Mouse (Mus musculus) MEL (cell line): Measurements from ENCODE around the gene Ankrd34a. TPM values are rescaled to one million over a fixed set of nuclear protein-coding genes. Genes with fewer than 3 reads are reported as not detected.

ENCODE experiments used
- DNase-seq: peaks from one replicate; pipeline ENCODE4 v3.0.0; 2011; ENCODE audit warnings: low read depth, low spot score
- H3K27ac ChIP-seq: 2 replicates; pipeline ENCODE4 v1.5.1; 2012; ENCODE audit warnings: low read depth, mild to moderate bottlenecking, control low read depth, low read length, moderate library complexity; ENCODE audit not compliant: control insufficient read depth
- H3K27me3 ChIP-seq, 2 experiments: fragments of 150-350 bp in 1 of 2; sonication (generic) in 1 of 2; 2 replicates each; pipeline ENCODE4 v1.6.1; 2012; ENCODE audit warnings: low read length in 2 of 2, mild to moderate bottlenecking in 2 of 2, improper control_type of control experiment in 1 of 2, moderate library complexity in 1 of 2; ENCODE audit not compliant: insufficient read depth in 2 of 2, control insufficient read depth in 1 of 2
- H3K36me3 ChIP-seq, 2 experiments: 2 replicates each; pipeline ENCODE4 v1.6.1; 2012 to 2014; ENCODE audit warnings: low read length in 2 of 2, improper control_type of control experiment in 1 of 2, inconsistent platforms in 1 of 2, mild to moderate bottlenecking in 1 of 2; ENCODE audit not compliant: insufficient read depth in 2 of 2, control insufficient read depth in 1 of 2
- H3K4me1 ChIP-seq, 2 experiments: fragments of 150-350 bp in 1 of 2; sonication (generic) in 1 of 2; 2 replicates each; pipeline ENCODE4 v1.6.1; 2012; ENCODE audit warnings: low read length in 2 of 2, improper control_type of control experiment in 1 of 2, mild to moderate bottlenecking in 1 of 2; ENCODE audit not compliant: insufficient read depth in 2 of 2, control insufficient read depth in 1 of 2
- H3K4me3 ChIP-seq, 2 experiments: fragments of 150-350 bp in 1 of 2; sonication (generic) in 1 of 2; 2 replicates each; pipeline ENCODE4 v1.5.1; 2012; ENCODE audit warnings: low read depth in 2 of 2, low read length in 2 of 2, mild to moderate bottlenecking in 2 of 2, moderate library complexity in 2 of 2, control low read depth in 1 of 2, improper control_type of control experiment in 1 of 2; ENCODE audit not compliant: control insufficient read depth in 1 of 2, insufficient read depth in 1 of 2
- H3K79me2 ChIP-seq: 2 replicates; pipeline ENCODE4 v1.6.1; 2012; ENCODE audit warnings: mild to moderate bottlenecking, low read length, moderate library complexity; ENCODE audit not compliant: control insufficient read depth, poor library complexity, insufficient read depth
- H3K9ac ChIP-seq: 2 replicates; pipeline ENCODE4 v1.6.1; 2012; ENCODE audit warnings: low read depth, mild to moderate bottlenecking, control low read depth, low read length, moderate library complexity; ENCODE audit not compliant: control insufficient read depth, poor library complexity, severe bottlenecking
- H3K9me3 ChIP-seq: fragments of 150-350 bp; sonication (generic); replicated peaks from 2 replicates; pipeline ENCODE4 v1.6.1; 2012; ENCODE audit warnings: mild to moderate bottlenecking, low read length, improper control_type of control experiment, moderate library complexity; ENCODE audit not compliant: insufficient read depth
- CHD2 ChIP-seq: IDR thresholded peaks from 2 replicates; pipeline ENCODE4 v1.6.1; 2011; ENCODE audit warnings: low read length, improper control_type of control experiment
- CTCF ChIP-seq, 3 experiments: IDR thresholded peaks in 2 of 3; conservative IDR thresholded peaks in 1 of 3; 2 replicates each; pipeline ENCODE4 v1.5.1; 2011 to 2012; ENCODE audit warnings: low read length in 3 of 3, low read depth in 2 of 3, mild to moderate bottlenecking in 2 of 3, improper control_type of control experiment in 1 of 3, inconsistent platforms in 1 of 3, mixed read lengths in 1 of 3, moderate library complexity in 1 of 3; ENCODE audit not compliant: control insufficient read depth in 1 of 3, insufficient read depth in 1 of 3, poor library complexity in 1 of 3, severe bottlenecking in 1 of 3
- ELF1 ChIP-seq: IDR thresholded peaks from 2 replicates; pipeline ENCODE4 v1.6.1; 2014; ENCODE audit warnings: low read depth, mild to moderate bottlenecking, inconsistent platforms, low read length, improper control_type of control experiment, moderate library complexity
- EP300 ChIP-seq, 2 experiments: IDR thresholded peaks; 2 replicates each; pipeline ENCODE4 v1.6.1; 2011; ENCODE audit warnings: improper control_type of control experiment in 2 of 2, low read length in 2 of 2, low read depth in 1 of 2, mild to moderate bottlenecking in 1 of 2
- ETS1 ChIP-seq: IDR thresholded peaks from 2 replicates; pipeline ENCODE4 v1.6.1; 2012; ENCODE audit warnings: low read depth, mild to moderate bottlenecking, inconsistent platforms, low read length, improper control_type of control experiment, moderate library complexity
- GATA1 ChIP-seq: IDR thresholded peaks from 2 replicates; pipeline ENCODE4 v1.6.1; 2011; ENCODE audit warnings: low read depth, low read length, improper control_type of control experiment
- JUND ChIP-seq: IDR thresholded peaks from 2 replicates; pipeline ENCODE4 v1.6.1; 2011; ENCODE audit warnings: low read depth, mild to moderate bottlenecking, improper control_type of control experiment, low read length
- MAFK ChIP-seq: IDR thresholded peaks from 2 replicates; pipeline ENCODE4 v1.6.1; 2011; ENCODE audit warnings: low read depth, mild to moderate bottlenecking, low read length, improper control_type of control experiment, borderline replicate concordance
- MEF2A ChIP-seq: IDR thresholded peaks from 2 replicates; pipeline ENCODE4 v1.6.1; 2014; ENCODE audit warnings: low read depth, mild to moderate bottlenecking, inconsistent platforms, low read length, improper control_type of control experiment; ENCODE audit not compliant: poor library complexity, insufficient replicate concordance, severe bottlenecking; ENCODE audit errors: extremely low read depth
- MYB ChIP-seq: IDR thresholded peaks from 2 replicates; pipeline ENCODE4 v1.6.1; 2011; ENCODE audit warnings: mild to moderate bottlenecking, low read depth, low read length, improper control_type of control experiment
- MYC ChIP-seq: IDR thresholded peaks from 2 replicates; pipeline ENCODE4 v1.6.1; 2011; ENCODE audit warnings: low read depth, mild to moderate bottlenecking, low read length, improper control_type of control experiment, moderate library complexity
- NRF1 ChIP-seq: IDR thresholded peaks from 2 replicates; pipeline ENCODE4 v1.6.1; 2014; ENCODE audit warnings: low read depth, mild to moderate bottlenecking, inconsistent platforms, low read length, improper control_type of control experiment, moderate library complexity; ENCODE audit not compliant: poor library complexity, insufficient read depth, severe bottlenecking
- POLR2AphosphoS2 ChIP-seq: IDR thresholded peaks from 2 replicates; pipeline ENCODE4 v1.6.1; 2011; ENCODE audit warnings: low read length, improper control_type of control experiment
- SMC3 ChIP-seq: IDR thresholded peaks from 2 replicates; pipeline ENCODE4 v1.6.1; 2011; ENCODE audit warnings: low read depth, low read length, improper control_type of control experiment
- UBTF ChIP-seq: IDR thresholded peaks from 2 replicates; pipeline ENCODE4 v1.6.1; 2012; ENCODE audit warnings: low read depth, mild to moderate bottlenecking, inconsistent platforms, low read length, improper control_type of control experiment, moderate library complexity, borderline replicate concordance; ENCODE audit not compliant: insufficient read depth
- USF2 ChIP-seq, 2 experiments: IDR thresholded peaks; 2 replicates each; pipeline ENCODE4 v1.6.1; 2011 to 2012; ENCODE audit warnings: improper control_type of control experiment in 2 of 2, low read length in 2 of 2, borderline replicate concordance in 1 of 2, inconsistent platforms in 1 of 2, low read depth in 1 of 2, mild to moderate bottlenecking in 1 of 2; ENCODE audit not compliant: insufficient read depth in 1 of 2
- ZNF384 ChIP-seq: IDR thresholded peaks from 2 replicates; pipeline ENCODE4 v1.6.1; 2012; ENCODE audit warnings: low read depth, mild to moderate bottlenecking, inconsistent platforms, low read length, improper control_type of control experiment
- polyA plus RNA-seq, 2 experiments: library from polyadenylated mRNA; stranded (reverse) in 1 of 2; unstranded in 1 of 2; fragments of >175 nt in 1 of 2; fragments of >200 nt in 1 of 2; gene quantifications; 2 replicates each; pipeline versions ENCODE4 v1.2.1 to v1.2.4; 2012; ENCODE audit warnings: low replicate concordance in 2 of 2, low read depth in 1 of 2; ENCODE audit not compliant: insufficient read length in 2 of 2, insufficient read depth in 1 of 2, missing spikeins in 1 of 2
- total RNA-seq: library from RNA; depleted of rRNA; stranded (reverse); fragments of 300-350 nt; gene quantifications from 2 replicates; pipeline ENCODE4 v1.2.3, GENCODE M21; 2012

Gene Ankrd34a
- total and polyA plus RNA-seq, 3 experiments: 0.15 to 0.78 TPM; not detected in 1

- TF ChIP-seq GATA1 (no peak), JUND (no peak)
- TF ChIP-seq, all 39 proteins: peak for 14
Observed at GRCm38 (mm10) chr3:96601251-96601787, 4.9 kb downstream of the Ankrd34a start (continued).

- Histone ChIP-seq H3K9ac (peak overlapping the region; percentile 74), H3K79me2 (no peaks in the 10 kb centered on the region; the same call in 1 of the 2 replicates), H3K4me1 (peaks cover 8 to 9% of the 10 kb centered on the region in 2 experiments), H3K4me3 (peak overlapping the region; percentile 60 to 66), H3K27me3 (no peaks in the 10 kb centered on the region), H3K9me3 (no peaks in the 10 kb centered on the region), H3K27ac (no peak overlapping the region), H3K36me3 (peaks cover 0 to 7% of the 10 kb centered on the region in 2 experiments; a peak in 2 of 4 replicates)
- DNase-seq: no peak
- TF ChIP-seq ELF1: no peak
- no peak for TF ChIP-seq NRF1
- no peak for TF ChIP-seq MYB
- no peak for TF ChIP-seq MYC
- TF ChIP-seq ETS1: no peak
- no peak for TF ChIP-seq JUND
- no peak for TF ChIP-seq EP300 (IDR thresholded peaks at IDR 0.05; ENCODE audit: low read depth in 1 of 2, low read length in 2 of 2)
- TF ChIP-seq UBTF: no peak
- no peak for TF ChIP-seq CTCF (IDR thresholded peaks at IDR 0.05 in 2 of 3, conservative IDR thresholded peaks at IDR 0.05 in 1 of 3; ENCODE audit: control insufficient read depth in 1 of 3, insufficient read depth in 1 of 3, low read depth in 2 of 3, low read length in 3 of 3, poor library complexity in 1 of 3, severe bottlenecking in 1 of 3)
- no peak for TF ChIP-seq SMC3
- no peak for TF ChIP-seq MAFK
- TF ChIP-seq USF2 (IDR thresholded peaks at IDR 0.05; ENCODE audit: borderline replicate concordance in 1 of 2, insufficient read depth in 1 of 2, low read depth in 1 of 2, low read length in 2 of 2): no peak
- TF ChIP-seq CHD2: no peak
- no peak for TF ChIP-seq MEF2A
- TF ChIP-seq ZNF384: no peak
- no peak for TF ChIP-seq POLR2AphosphoS2
Observed at GRCm38 (mm10) chr3:96601941-96602703, 5.7 kb downstream of the Ankrd34a start.
